Mouse (Mus musculus): ENCODE results near the gene Gm12355. TPM values are rescaled to one million over a fixed set of nuclear protein-coding genes. Genes with fewer than 3 reads are reported as not detected.
A peak's percentile ranks its signal among the peaks of the same experiment; 100 is the strongest.

Gene Gm12355
- polyA plus RNA-seq, 1 experiment from 2014 or later, result 1.1 TPM

GRCm38 (mm10) chr11:98586892-98587563 lies 38.4 kb downstream of the Gm12355 start, which contains the start of gene Ormdl3:
Ormdl3 (minus strand) TSS chr11:98587368.
- Histone ChIP-seq H3K36me3 (peaks cover 17% of the 10 kb centered on the region), H3K4me2 (replicated peaks) (peak within 1 kb of the TSS; percentile 89), H3K27ac (peak within 1 kb of the TSS; percentile 69), H3K9ac (peak within 1 kb of the TSS; percentile 64), H3K9me3 (no peaks in the 10 kb centered on the region), H3K4me3 (peak within 1 kb of the TSS; percentile 66), H3K4me1 (peaks cover 32% of the 10 kb centered on the region), H3K27me3 (no peaks in the 10 kb centered on the region)
- peak; percentile 90 for ATAC-seq (ENCODE audit: insufficient number of reproducible peaks, insufficient read depth, low FRiP score, low TSS enrichment)
- 1% methylated on average over 49 of the region's 49 CpGs for WGBS

DNA sequence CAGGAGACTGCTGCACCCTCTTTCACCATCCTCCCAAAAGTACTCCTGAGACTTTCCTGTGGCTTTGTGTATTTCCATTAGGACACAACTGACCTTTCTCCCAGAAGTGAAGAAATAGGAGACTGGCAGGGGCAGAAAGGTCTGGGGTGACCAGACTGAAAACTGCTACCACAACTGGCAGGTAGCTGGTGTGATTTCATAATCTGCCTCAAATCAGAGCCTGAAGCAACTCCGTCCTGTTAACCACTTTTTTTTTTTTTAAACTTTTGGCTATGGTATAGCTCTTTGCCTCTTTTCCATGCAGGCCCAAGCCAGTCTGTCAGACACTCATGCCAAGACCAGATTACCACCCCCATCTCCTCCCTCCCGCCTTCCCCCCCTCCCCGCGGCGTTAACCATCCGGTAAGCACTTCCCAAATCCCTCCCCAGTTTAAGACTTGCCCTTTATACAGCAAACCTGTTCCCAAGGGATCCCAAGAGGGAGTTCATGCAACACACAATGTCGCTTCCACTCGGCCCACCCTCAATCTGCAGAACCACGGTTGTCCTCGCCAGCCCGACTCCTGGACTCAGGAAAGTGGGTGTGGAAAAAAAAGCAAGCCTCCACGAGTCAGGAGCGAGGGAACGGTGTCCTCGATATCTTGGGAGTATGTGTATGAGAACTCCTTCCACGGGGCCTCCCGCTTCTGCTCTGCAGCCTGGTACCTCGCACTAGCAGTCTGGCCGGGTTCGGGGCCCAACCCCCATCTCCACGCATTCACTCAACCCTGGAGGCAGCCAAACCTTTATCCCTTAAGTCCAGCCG lies 39.2 kb downstream of the Gm12355 start:
- H3K27ac ChIP-seq, result peak overlapping the region; percentile 69; the same call in 1 of the 2 replicates
- WGBS, result 1% methylated on average over 22 of the region's 22 CpGs

DNA sequence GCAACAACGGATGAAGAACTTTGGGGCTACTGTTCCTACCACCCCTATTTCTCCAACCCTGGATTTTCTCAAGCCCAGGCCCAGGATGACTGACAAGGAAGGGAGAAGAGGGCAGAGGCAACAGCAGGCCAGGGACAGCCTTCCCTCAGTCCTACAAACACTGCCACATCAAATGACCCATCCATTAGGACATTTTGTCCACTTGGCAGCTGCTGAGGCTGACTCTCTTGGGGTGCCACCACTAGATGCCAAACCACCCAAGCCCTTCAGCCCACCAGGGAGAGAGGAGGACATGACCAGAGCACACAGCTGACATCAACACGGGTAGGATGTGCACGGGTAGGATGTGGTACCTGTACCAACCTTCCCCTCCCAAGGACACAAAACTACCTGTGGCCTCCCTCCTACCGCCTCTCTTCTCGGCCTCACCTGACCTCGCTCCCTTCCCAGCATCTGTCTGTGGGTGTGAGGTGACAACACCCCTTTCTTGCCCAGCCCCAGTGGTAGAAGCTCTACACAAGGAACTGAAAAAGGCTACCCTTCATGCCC lies 40.8 kb downstream of the Gm12355 start:
- Histone ChIP-seq H3K4me1 (peaks cover 32% of the 10 kb centered on the region), H3K4me2 (replicated peaks) (no peak overlapping the region), H3K9ac (no peak overlapping the region), H3K4me3 (no peak overlapping the region), H3K9me3 (no peaks in the 10 kb centered on the region), H3K36me3 (peaks cover 31% of the 10 kb centered on the region), H3K27ac (no peak overlapping the region), H3K27me3 (no peaks in the 10 kb centered on the region)
- WGBS, result 92% methylated on average over 6 of the region's 6 CpGs
- ATAC-seq (ENCODE audit: insufficient number of reproducible peaks, insufficient read depth, low FRiP score, low TSS enrichment), result no peak

More for the DNA sequence above, 39.2 kb downstream of the Gm12355 start:
- ATAC-seq (ENCODE audit: insufficient number of reproducible peaks, insufficient read depth, low FRiP score, low TSS enrichment), result 0 out of 2 replicates have a peak, but pooled peaks have one; percentile 14
- peaks cover 32% of the 10 kb centered on the region for H3K4me1 ChIP-seq
- H3K4me3 ChIP-seq, result peak overlapping the region; percentile 66
- H3K9me3 ChIP-seq, result no peaks in the 10 kb centered on the region
- peaks cover 24% of the 10 kb centered on the region for H3K36me3 ChIP-seq
- no peaks in the 10 kb centered on the region for H3K27me3 ChIP-seq
- H3K4me2 ChIP-seq (replicated peaks), result peak overlapping the region; percentile 89
- peak overlapping the region; percentile 64 for H3K9ac ChIP-seq

DNA sequence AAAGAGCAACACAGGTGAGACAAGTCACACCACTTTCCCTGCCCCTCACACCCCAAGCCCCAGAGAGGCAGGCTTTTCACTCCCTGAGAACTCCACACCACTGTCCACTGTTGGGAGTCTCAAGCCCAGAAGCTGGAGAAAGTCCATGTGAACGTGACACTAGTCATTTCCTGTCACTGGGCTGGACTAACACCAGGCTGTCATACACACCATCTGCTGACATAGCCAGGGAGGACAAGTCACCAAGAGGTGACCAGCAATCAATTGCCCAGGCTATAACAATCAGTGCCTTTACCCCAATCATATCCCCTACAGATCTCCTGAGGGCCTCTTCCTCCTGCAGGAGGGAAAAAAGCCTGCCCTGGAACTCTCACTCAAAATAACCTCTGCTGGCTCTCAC lies 41.3 kb downstream of the Gm12355 start:
- WGBS, result 48% methylated on average over 1 of the region's 1 CpGs
- Histone ChIP-seq H3K27me3 (no peaks in the 10 kb centered on the region), H3K9me3 (no peaks in the 10 kb centered on the region), H3K9ac (no peak overlapping the region), H3K4me1 (peaks cover 32% of the 10 kb centered on the region), H3K27ac (no peak overlapping the region), H3K4me2 (replicated peaks) (no peak overlapping the region), H3K36me3 (peaks cover 31% of the 10 kb centered on the region), H3K4me3 (no peak overlapping the region)
- ATAC-seq (ENCODE audit: insufficient number of reproducible peaks, insufficient read depth, low FRiP score, low TSS enrichment), result no peak

DNA sequence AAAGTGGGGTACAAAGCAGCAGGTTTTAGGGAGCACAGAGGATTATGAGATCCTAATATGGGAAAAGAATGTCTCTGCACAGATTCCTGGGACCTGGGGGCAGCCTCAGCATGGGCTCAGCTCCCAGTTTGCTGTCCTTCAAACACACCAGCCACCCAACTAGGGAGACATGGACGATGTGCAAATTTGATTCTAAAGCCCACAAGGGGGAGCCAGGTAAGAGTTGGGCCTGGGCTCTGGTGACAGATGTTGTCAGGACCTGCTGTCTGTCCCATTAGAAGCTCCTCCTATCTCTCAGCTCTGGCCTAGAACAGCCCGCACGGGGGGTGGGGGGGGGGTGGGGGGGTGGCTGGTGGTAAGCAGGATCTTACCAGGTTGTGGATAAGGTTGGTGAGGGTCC lies 41.9 kb downstream of the Gm12355 start:
- Histone ChIP-seq H3K27ac (no peak overlapping the region), H3K4me1 (peaks cover 29% of the 10 kb centered on the region), H3K36me3 (peaks cover 31% of the 10 kb centered on the region), H3K9ac (no peak overlapping the region), H3K9me3 (no peaks in the 10 kb centered on the region), H3K27me3 (no peaks in the 10 kb centered on the region), H3K4me3 (no peak overlapping the region), H3K4me2 (replicated peaks) (no peak overlapping the region)
- 36% methylated on average over 3 of the region's 3 CpGs for WGBS
- no peak for ATAC-seq (ENCODE audit: insufficient number of reproducible peaks, insufficient read depth, low FRiP score, low TSS enrichment)

- Histone ChIP-seq H3K4me1 (peaks cover 25% of the 10 kb centered on the region), H3K36me3 (peaks cover 31% of the 10 kb centered on the region), H3K4me2 (replicated peaks) (no peak overlapping the region), H3K4me3 (no peak overlapping the region), H3K9ac (no peak overlapping the region), H3K27ac (no peak overlapping the region), H3K27me3 (no peaks in the 10 kb centered on the region), H3K9me3 (no peaks in the 10 kb centered on the region)
- WGBS, result 91% methylated on average over 3 of the region's 3 CpGs
- no peak for ATAC-seq (ENCODE audit: insufficient number of reproducible peaks, insufficient read depth, low FRiP score, low TSS enrichment)
These were observed 42.3 kb downstream of the Gm12355 start for GRCm38 (mm10) chr11:98583265-98583552.

- H3K9ac ChIP-seq, result no peak overlapping the region
- H3K4me1 ChIP-seq, result peaks cover 20% of the 10 kb centered on the region
- no peak overlapping the region for H3K4me3 ChIP-seq
- no peaks in the 10 kb centered on the region for H3K9me3 ChIP-seq
- no peak for ATAC-seq (ENCODE audit: insufficient number of reproducible peaks, insufficient read depth, low FRiP score, low TSS enrichment)
- H3K36me3 ChIP-seq, result peaks cover 31% of the 10 kb centered on the region
- H3K27me3 ChIP-seq, result no peaks in the 10 kb centered on the region
- no peak overlapping the region for H3K27ac ChIP-seq
- H3K4me2 ChIP-seq (replicated peaks), result no peak overlapping the region
- 88% methylated on average over 12 of the region's 12 CpGs for WGBS
These were observed 42.8 kb downstream of the Gm12355 start for GRCm38 (mm10) chr11:98582551-98583264.

- Histone ChIP-seq H3K9me3 (no peaks in the 10 kb centered on the region), H3K27me3 (no peaks in the 10 kb centered on the region), H3K27ac (no peak overlapping the region), H3K4me2 (replicated peaks) (no peak overlapping the region), H3K4me3 (no peak overlapping the region), H3K9ac (no peak overlapping the region), H3K4me1 (peaks cover 17% of the 10 kb centered on the region), H3K36me3 (peaks cover 31% of the 10 kb centered on the region)
- no peak for ATAC-seq (ENCODE audit: insufficient number of reproducible peaks, insufficient read depth, low FRiP score, low TSS enrichment)
- WGBS, result 79% methylated on average over 8 of the region's 8 CpGs
These were observed 43.5 kb downstream of the Gm12355 start for GRCm38 (mm10) chr11:98582030-98582388.

- ATAC-seq (ENCODE audit: insufficient number of reproducible peaks, insufficient read depth, low FRiP score, low TSS enrichment), result no peak
- peaks cover 17% of the 10 kb centered on the region for H3K4me1 ChIP-seq
- peaks cover 31% of the 10 kb centered on the region for H3K36me3 ChIP-seq
- H3K27ac ChIP-seq, result no peak overlapping the region
- H3K4me2 ChIP-seq (replicated peaks), result no peak overlapping the region
- WGBS, result 70% methylated on average over 17 of the region's 17 CpGs
- H3K9ac ChIP-seq, result no peak overlapping the region
- H3K9me3 ChIP-seq, result no peaks in the 10 kb centered on the region
- H3K4me3 ChIP-seq, result no peak overlapping the region
- H3K27me3 ChIP-seq, result no peaks in the 10 kb centered on the region
These were observed 44.0 kb downstream of the Gm12355 start for GRCm38 (mm10) chr11:98581286-98582029.

- Histone ChIP-seq H3K9me3 (no peaks in the 10 kb centered on the region), H3K36me3 (peaks cover 31% of the 10 kb centered on the region), H3K9ac (no peak overlapping the region), H3K27ac (no peak overlapping the region), H3K4me2 (replicated peaks) (no peak overlapping the region), H3K4me1 (peaks cover 8% of the 10 kb centered on the region), H3K27me3 (no peaks in the 10 kb centered on the region), H3K4me3 (no peak overlapping the region)
- ATAC-seq (ENCODE audit: insufficient number of reproducible peaks, insufficient read depth, low FRiP score, low TSS enrichment), result no peak
- 77% methylated on average over 16 of the region's 16 CpGs for WGBS
These were observed 45.0 kb downstream of the Gm12355 start for GRCm38 (mm10) chr11:98580301-98581121.
